Mouse (Mus musculus): ENCODE results near the gene Gins2. TPM values are rescaled to one million over a fixed set of nuclear protein-coding genes. Genes with fewer than 3 reads are reported as not detected.

Gene Gins2
- polyA plus RNA-seq, 1 experiment from 2014 or later = 76.5 TPM

DNA sequence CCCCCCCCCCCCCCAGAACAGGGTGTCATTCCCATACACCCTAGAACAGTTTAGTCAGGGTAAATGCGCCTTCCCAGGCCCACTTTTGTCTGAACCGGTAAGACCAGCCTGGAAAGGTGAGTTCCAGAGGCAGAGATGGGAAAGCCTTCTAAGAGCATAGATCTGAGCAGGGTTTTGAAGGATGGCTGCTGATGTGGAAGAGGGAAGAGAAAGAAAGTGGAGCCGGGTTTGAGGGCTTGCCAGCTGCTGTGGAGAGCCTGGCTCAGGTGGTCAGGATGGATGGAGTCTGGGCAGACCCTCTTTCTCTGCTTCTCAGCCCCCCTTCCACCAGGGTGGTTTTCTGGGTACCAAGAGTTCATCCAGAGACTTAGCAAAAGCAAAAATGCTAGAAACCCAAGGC, 55.7 kb downstream of the Gins2 start:
- no peaks in the 10 kb centered on the region for H3K9me3 ChIP-seq (replicated peaks; ENCODE audit: control insufficient read depth, low read length)
- no peaks in the 10 kb centered on the region for H3K27me3 ChIP-seq (ENCODE audit: control insufficient read depth, insufficient read depth, low read length)
- H3K4me3 ChIP-seq (replicated peaks; ENCODE audit: low read length) = no peak overlapping the region
- peaks cover 73% of the 10 kb centered on the region for H3K4me1 ChIP-seq (ENCODE audit: control insufficient read depth, insufficient read depth, low read length)
- H3K4me2 ChIP-seq (ENCODE audit: low read depth, low read length) = no peak overlapping the region
- 0 out of 2 replicates have a peak overlapping the region, but pooled peaks have one; percentile 50 for H3K9ac ChIP-seq (ENCODE audit: low read length)
- ATAC-seq (ENCODE audit: insufficient read depth, low FRiP score) = no peak
- WGBS = 67% methylated on average over 3 of the region's 3 CpGs
- no peaks in the 10 kb centered on the region for H3K36me3 ChIP-seq (ENCODE audit: control insufficient read depth, insufficient read depth, low read length)
- peak overlapping the region; percentile 8; the same call in 1 of the 2 replicates for H3K27ac ChIP-seq (ENCODE audit: low read length)

GRCm38 (mm10) chr8:120532517-120533215, 56.4 kb downstream of the Gins2 start:
- Histone ChIP-seq H3K36me3 (ENCODE audit: control insufficient read depth, insufficient read depth, low read length) (no peaks in the 10 kb centered on the region), H3K27me3 (ENCODE audit: control insufficient read depth, insufficient read depth, low read length) (no peaks in the 10 kb centered on the region), H3K27ac (ENCODE audit: low read length) (peak overlapping the region; percentile 37; the same call in 1 of the 2 replicates), H3K4me1 (ENCODE audit: control insufficient read depth, insufficient read depth, low read length) (peaks cover 70% of the 10 kb centered on the region), H3K4me3 (replicated peaks; ENCODE audit: low read length) (no peak overlapping the region), H3K9ac (ENCODE audit: low read length) (peak overlapping the region; percentile 50; the same call in 1 of the 2 replicates), H3K4me2 (ENCODE audit: low read depth, low read length) (peak overlapping the region; percentile 34), H3K9me3 (replicated peaks; ENCODE audit: control insufficient read depth, low read length) (no peaks in the 10 kb centered on the region)
- WGBS = 9% methylated on average over 29 of the region's 29 CpGs
- ATAC-seq (ENCODE audit: insufficient read depth, low FRiP score) = no peak

- Histone ChIP-seq H3K4me1 (ENCODE audit: control insufficient read depth, insufficient read depth, low read length) (peaks cover 67% of the 10 kb centered on the region), H3K36me3 (ENCODE audit: control insufficient read depth, insufficient read depth, low read length) (no peaks in the 10 kb centered on the region), H3K4me3 (replicated peaks; ENCODE audit: low read length) (no peak overlapping the region), H3K9me3 (replicated peaks; ENCODE audit: control insufficient read depth, low read length) (no peaks in the 10 kb centered on the region), H3K27ac (ENCODE audit: low read length) (peak overlapping the region; percentile 62), H3K4me2 (ENCODE audit: low read depth, low read length) (0 out of 2 replicates have a peak overlapping the region, but pooled peaks have one; percentile 34), H3K27me3 (ENCODE audit: control insufficient read depth, insufficient read depth, low read length) (no peaks in the 10 kb centered on the region), H3K9ac (ENCODE audit: low read length) (0 out of 2 replicates have a peak overlapping the region, but pooled peaks have one; percentile 19)
- 56% methylated on average over 10 of the region's 10 CpGs for WGBS
- no peak for ATAC-seq (ENCODE audit: insufficient read depth, low FRiP score)
Observed at GRCm38 (mm10) chr8:120531775-120532516, 57.2 kb downstream of the Gins2 start.

DNA sequence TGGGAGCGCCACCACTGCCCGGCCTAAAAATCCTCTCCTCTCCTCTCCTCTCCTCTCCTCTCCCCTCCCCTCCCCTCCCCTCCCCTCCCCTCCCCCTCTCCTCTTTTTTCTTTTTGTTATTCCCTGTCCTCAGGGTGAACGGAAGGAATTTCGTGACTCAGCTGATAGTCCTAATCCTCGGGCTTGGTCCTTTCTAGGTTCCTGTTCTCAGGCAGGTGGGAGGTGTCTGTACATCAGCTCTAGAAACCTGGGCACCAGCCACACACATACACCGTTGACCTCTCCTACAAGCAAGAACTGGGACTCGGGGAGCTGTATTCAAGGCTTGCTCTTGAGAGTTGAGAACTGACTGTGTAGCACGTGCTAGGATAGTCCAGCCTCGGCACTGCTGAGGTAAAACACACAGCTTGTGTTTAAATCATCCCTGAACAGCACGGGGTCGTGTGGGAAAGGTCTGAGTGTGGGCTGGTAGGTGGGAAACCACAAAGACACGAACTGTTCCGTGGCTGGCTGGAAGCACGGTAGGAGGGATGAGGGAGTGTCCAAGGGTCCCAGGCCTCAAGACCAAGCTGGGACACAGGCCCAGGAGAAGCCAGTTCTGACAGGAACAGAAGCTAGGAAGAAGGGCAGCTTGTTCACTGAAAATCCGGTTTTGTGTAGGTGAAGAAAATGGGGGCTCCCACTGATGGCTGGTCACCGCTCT, 58.0 kb downstream of the Gins2 start:
- 66% methylated on average over 16 of the region's 16 CpGs for WGBS
- peak overlapping the region; percentile 18; the same call in 1 of the 2 replicates for H3K9ac ChIP-seq (ENCODE audit: low read length)
- no peaks in the 10 kb centered on the region for H3K9me3 ChIP-seq (replicated peaks; ENCODE audit: control insufficient read depth, low read length)
- H3K4me3 ChIP-seq (replicated peaks; ENCODE audit: low read length) = no peak overlapping the region
- no peaks in the 10 kb centered on the region for H3K27me3 ChIP-seq (ENCODE audit: control insufficient read depth, insufficient read depth, low read length)
- peaks cover 66% of the 10 kb centered on the region for H3K4me1 ChIP-seq (ENCODE audit: control insufficient read depth, insufficient read depth, low read length)
- ATAC-seq (ENCODE audit: insufficient read depth, low FRiP score) = no peak
- peak overlapping the region; percentile 14; the same call in 1 of the 2 replicates for H3K27ac ChIP-seq (ENCODE audit: low read length)
- no peaks in the 10 kb centered on the region for H3K36me3 ChIP-seq (ENCODE audit: control insufficient read depth, insufficient read depth, low read length)
- no peak overlapping the region for H3K4me2 ChIP-seq (ENCODE audit: low read depth, low read length)

- Histone ChIP-seq H3K4me1 (ENCODE audit: control insufficient read depth, insufficient read depth, low read length) (peaks cover 64% of the 10 kb centered on the region), H3K36me3 (ENCODE audit: control insufficient read depth, insufficient read depth, low read length) (no peaks in the 10 kb centered on the region), H3K27me3 (ENCODE audit: control insufficient read depth, insufficient read depth, low read length) (no peaks in the 10 kb centered on the region), H3K4me3 (replicated peaks; ENCODE audit: low read length) (no peak overlapping the region), H3K4me2 (ENCODE audit: low read depth, low read length) (no peak overlapping the region), H3K9ac (ENCODE audit: low read length) (no peak overlapping the region), H3K27ac (ENCODE audit: low read length) (no peak overlapping the region), H3K9me3 (replicated peaks; ENCODE audit: control insufficient read depth, low read length) (no peaks in the 10 kb centered on the region)
- 71% methylated on average over 7 of the region's 7 CpGs for WGBS
- no peak for ATAC-seq (ENCODE audit: insufficient read depth, low FRiP score)
Observed at GRCm38 (mm10) chr8:120529226-120529625, 59.9 kb downstream of the Gins2 start.

Small RNA genes within 50 kb of the gene (microRNA-seq; reads per million reads assigned to microRNA genes)
- not detected for gene Mir7687

Other genes with a start within 250 kb of the Gins2 start
- 3.4 TPM in 2 replicates for gene 1190005I06Rik, start 58.3 kb upstream of the Gins2 start, polyA plus RNA-seq (2015; fragmentation: Nextera tagmentation; extraction: Ambion mirVana)
- gene Gm27021, start 78.8 kb upstream of the Gins2 start, polyA plus RNA-seq (2015; fragmentation: Nextera tagmentation; extraction: Ambion mirVana) = 1.9 and 2.0 TPM in 2 replicates
- gene Cox4i1, start 78.9 kb upstream of the Gins2 start, polyA plus RNA-seq (2015; fragmentation: Nextera tagmentation; extraction: Ambion mirVana) = 1,110 and 1,163 TPM in 2 replicates
- 215 TPM in 2 replicates for gene Emc8, start 79.3 kb upstream of the Gins2 start, polyA plus RNA-seq (2015; fragmentation: Nextera tagmentation; extraction: Ambion mirVana)
- gene Irf8, start 147.1 kb upstream of the Gins2 start, polyA plus RNA-seq (2015; fragmentation: Nextera tagmentation; extraction: Ambion mirVana) = 22.3 and 25.4 TPM in 2 replicates